Mouse (Mus musculus): ENCODE data around the gene Dnah2.
A peak's percentile ranks its signal among the peaks of the same experiment; 100 is the strongest.

- TF ChIP-seq CTCF (IDR thresholded peaks at IDR 0.05; ENCODE audit: low read depth) (0 out of 2 replicates have a peak, but pooled peaks have one; percentile 17), EP300 (IDR thresholded peaks at IDR 0.05; ENCODE audit: low read depth) (no peak)
These were observed 162.2 kb downstream of the Dnah2 start for GRCm38 (mm10) chr11:69386758-69387157.

Data from liver, embryonic 14.5 days (tissue).